Mouse (Mus musculus): Measurements from ENCODE around the gene Fam3c.

Fam3c gene

GRCm38 (mm10) chr6:22356086-22356507 lies at the start of gene Fam3c:
TSS of gene Fam3c (minus strand) at chr6:22356243.
- peak; percentile 94 for DNase-seq

DNA sequence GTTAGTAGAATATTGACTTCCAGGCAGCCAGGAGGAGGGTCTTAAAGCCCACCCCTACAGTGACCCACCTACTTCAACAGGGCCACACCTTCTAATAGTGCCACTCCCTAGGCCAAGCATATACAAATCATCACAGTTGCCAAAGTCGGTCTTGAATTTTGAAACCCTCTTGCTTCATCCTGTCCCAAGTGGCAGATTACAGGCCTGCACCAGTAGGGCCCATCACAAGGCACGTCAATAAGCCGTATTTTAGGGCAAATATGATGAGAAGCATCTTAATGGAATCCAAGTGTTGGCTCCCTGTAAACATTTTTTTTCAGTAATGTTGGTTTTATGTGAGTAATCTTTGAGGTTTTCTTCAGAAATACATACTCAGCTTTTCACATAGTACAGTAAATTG lies 49.0 kb upstream of the Fam3c start:
- DNase-seq: no peak

- DNase-seq: no peak
Observed at GRCm38 (mm10) chr6:22403736-22404135, 47.7 kb upstream of the Fam3c start.

GRCm38 (mm10) chr6:22403317-22403716 lies 47.3 kb upstream of the Fam3c start:
- no peak for DNase-seq

GRCm38 (mm10) chr6:22402548-22403164 lies 46.6 kb upstream of the Fam3c start:
- DNase-seq: no peak

- DNase-seq: no peak
Observed at GRCm38 (mm10) chr6:22402037-22402436, 46.0 kb upstream of the Fam3c start.

GRCm38 (mm10) chr6:22398079-22398774 lies 42.2 kb upstream of the Fam3c start:
- no peak for DNase-seq

GRCm38 (mm10) chr6:22395207-22395606 lies 39.2 kb upstream of the Fam3c start:
- no peak for DNase-seq

DNA sequence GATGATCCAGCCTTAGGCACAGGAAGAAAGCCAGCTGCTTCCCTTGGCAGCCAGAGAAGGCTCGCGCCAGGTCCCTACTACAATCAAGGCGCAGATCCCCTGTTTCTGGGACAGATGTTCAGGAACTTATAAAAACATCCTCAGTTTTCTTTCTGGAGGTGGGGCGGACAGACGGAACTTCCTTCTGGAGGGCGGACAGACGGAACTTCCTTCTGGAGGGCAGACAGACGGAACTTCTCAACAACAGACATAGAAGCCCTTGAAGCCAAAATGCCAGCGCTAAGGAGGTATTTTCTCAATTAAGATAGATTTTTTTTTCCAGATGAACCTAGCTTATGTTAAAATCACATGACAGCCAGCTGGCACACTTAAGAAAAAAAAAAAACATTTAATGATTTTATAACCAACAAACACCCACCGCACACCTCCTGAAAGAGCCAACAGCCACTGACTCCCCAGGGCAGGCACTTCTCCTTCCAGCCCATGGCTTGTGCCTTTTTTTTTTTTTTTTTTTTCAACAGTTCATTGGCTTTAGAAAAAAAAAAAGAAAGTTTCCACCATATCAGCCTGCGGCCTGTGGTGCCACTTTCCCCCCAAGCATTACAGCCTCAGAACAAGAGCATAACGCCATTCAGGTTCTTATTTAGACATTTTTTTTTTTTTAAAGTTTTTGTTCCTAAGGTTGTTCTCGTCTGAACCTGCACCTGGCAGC lies 34.8 kb upstream of the Fam3c start:
- no peak for DNase-seq

DNA sequence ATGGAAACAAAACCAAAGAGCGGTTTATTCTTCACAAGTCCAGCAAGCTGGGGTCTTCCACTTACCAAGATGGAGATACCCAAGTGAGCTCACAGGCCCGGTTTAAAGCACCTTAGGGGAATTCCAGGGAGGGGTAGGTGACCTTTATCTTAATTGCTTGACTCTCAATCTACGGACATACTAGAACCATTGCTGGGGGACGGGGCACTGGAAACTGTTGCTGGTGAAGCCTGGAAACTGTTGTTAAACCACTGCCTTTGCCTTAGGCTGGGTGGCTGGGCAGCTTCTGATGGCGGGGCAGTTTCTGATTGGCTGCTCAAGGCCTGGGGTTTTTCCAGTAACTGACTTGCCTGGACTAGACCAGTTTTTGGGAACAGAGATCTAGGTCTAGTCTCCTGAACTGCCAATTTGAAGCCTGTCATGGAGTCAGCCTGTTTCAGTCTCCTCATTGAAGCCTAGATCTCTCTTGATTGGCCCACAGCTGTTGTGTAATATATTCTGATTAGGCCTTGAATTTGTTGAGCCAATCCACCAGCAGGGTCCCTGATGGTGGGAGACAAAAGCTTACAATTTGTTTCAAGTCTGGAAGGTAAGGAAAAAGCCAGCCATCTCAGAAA lies 29.3 kb upstream of the Fam3c start:
- DNase-seq: no peak

GRCm38 (mm10) chr6:22380269-22380668 lies 24.2 kb upstream of the Fam3c start:
- no peak for DNase-seq

DNA sequence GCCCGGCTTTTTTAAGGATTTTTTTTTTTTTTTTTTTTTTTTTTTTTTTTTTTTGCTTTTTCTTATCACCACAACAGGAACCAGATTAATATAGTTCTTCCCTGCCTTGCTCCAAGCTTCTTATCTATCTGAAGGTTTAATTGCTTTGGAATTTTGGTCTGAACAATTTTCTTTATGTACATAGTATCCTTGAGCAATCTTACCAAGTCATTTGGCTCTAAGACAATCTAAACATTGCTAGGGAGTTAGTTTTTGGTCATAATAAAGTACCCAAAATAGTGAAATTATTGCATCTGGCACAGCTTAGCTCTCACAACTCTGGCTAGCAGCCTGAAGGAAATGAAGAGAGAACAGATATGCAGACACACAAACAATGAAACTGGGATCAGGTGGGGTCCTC lies 23.8 kb upstream of the Fam3c start:
- DNase-seq: no peak

- DNase-seq: no peak
Observed at GRCm38 (mm10) chr6:22378462-22378861, 22.4 kb upstream of the Fam3c start.

DNA sequence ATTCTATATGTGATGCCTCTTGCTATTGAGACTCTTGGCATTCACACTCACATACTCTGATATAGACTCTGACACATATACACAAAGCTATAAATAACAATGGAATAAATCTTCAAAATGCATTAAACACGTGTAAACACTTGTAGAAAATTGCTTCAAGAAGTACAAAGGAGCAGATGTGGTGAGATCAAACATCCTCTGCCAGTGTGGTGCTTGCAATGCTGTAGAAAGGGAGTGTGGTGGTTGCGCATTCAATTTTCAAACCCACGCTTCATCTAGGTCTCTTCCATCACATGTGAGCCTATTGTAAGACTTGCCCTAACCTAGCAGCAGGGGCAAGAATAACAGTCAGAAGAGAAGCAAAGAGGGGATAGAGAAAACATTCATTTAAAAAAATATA lies 18.7 kb upstream of the Fam3c start:
- no peak for DNase-seq

DNA sequence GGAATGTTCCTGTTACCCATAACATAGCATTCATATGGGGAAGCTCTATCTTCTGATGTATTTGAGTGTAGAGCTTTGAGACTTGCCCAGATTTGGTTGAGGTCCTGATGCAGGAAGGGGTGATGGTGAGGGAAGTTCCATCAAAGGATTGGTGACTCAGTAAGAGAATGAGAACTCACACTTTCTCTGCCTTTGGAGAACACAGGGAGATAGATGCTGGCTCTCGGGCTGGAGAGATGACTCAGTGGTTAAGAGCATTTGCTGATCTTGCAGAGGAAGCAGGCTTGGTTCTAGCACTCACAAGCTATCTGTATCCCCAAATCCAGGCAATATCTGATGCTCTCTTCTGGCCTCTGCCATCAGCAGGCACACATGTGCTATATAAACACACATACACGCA lies 17.4 kb upstream of the Fam3c start:
- DNase-seq: no peak

DNA sequence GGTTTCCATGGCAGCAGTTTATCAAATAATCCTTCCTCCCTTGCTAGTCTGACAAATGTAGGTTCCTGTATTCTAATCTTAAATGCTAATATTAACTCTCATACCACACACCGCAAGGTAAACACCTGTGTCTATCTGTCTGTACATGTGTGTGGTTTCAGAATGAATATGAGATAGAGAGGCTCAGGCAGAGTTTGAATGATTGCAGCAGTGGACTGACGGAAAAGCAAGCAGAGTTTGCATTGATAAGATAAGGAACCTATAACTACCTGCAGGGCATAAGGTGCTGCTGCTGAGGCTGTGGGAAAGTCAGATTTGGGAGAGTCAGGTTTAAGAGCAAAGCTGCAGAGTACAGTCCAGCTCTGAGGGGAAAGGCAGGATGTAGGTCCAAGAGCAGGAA lies 10.9 kb upstream of the Fam3c start:
- no peak for DNase-seq

- no peak for DNase-seq
Observed at GRCm38 (mm10) chr6:22363590-22363989, 7.5 kb upstream of the Fam3c start.

- peak; percentile 17 for DNase-seq
Observed at GRCm38 (mm10) chr6:22361941-22362340, 5.9 kb upstream of the Fam3c start.

- DNase-seq: no peak
Observed at GRCm38 (mm10) chr6:22359019-22359418, 3.0 kb upstream of the Fam3c start.

- DNase-seq: no peak
Observed at GRCm38 (mm10) chr6:22357351-22357750, 1.3 kb upstream of the Fam3c start.

DNA sequence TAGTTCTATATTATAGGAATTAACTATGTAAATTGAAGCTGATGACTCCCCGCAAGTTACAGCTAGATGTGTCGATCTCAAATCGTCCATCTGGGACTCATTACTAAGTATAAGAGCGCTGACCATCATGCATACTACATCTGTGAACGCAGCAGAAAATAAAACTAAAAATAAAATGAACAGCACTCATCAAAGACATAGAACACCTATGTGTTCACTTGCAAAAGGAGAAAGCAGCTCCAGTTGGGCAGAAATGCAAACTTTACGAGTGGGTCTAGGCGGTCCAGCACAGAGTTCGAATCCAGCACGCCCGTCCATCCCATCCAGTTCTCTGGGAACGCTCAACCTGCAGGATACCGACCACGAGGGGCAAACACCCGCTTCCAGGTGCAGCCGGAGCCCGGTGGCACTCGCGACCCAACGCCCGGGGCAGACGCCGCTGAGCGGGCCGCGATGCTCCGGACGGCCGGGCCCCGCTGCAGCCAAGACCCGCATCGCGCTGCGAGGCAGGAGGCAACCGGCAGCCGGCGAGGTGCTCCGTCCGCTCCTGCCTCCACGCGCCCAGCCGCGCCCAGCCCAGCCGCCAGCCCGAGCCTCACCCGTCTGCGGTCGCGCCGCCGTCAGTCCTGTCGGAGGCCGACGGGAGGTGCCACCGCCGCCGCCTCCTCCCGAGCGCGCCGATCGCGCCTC lies 502 bp downstream of the Fam3c start:
- DNase-seq: no peak

DNA sequence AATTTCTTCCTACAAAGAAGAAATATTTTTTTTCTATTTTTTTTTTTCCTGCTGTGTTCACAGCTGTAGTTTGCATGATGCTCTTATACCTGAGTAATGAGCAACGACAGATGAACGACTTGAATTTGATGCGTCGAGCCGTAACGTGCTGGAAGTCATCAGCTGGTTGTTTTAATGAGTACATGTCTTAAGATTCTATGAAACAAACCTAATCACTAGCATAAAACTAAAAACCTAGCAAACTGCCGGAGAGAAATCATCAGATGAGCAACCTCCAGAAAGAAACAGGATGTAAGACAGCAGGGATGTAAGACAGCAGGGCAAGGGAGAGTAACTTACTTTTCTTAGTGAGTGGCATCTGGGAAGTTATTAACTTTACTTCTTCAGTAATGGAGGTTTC lies 1.4 kb downstream of the Fam3c start:
- no peak for DNase-seq

- DNase-seq: no peak
Observed at GRCm38 (mm10) chr6:22354031-22354430, 2.0 kb downstream of the Fam3c start.

All from kidney, adult 9 months (tissue).